Mouse (Mus musculus) limb, embryonic 12.5 days (tissue): ENCODE measurements around the gene Pou3f3. TPM values are rescaled to one million over a fixed set of nuclear protein-coding genes. Genes with fewer than 3 reads are reported as not detected.

Experiments
- ATAC-seq: fragments of 200-750 bp; cut with Nextera tagmentation; 2 replicates; pipeline ENCODE4 v1.8.0; 2017; ENCODE audit warnings: low read depth, moderate TSS enrichment; ENCODE audit not compliant: insufficient number of reproducible peaks, insufficient read depth, low FRiP score, low TSS enrichment
- H3K27ac ChIP-seq: fragments of 300-500 bp; sonication (generic); 2 replicates; pipeline ENCODE4 v1.5.1; 2016; ENCODE audit warnings: mild to moderate bottlenecking, moderate library complexity
- H3K27me3 ChIP-seq: fragments of 300-500 bp; sonication (generic); 2 replicates; pipeline ENCODE4 v1.6.1; 2016; ENCODE audit warnings: mild to moderate bottlenecking, moderate library complexity
- H3K36me3 ChIP-seq: fragments of 300-500 bp; sonication (generic); 2 replicates; pipeline ENCODE4 v1.6.1; 2016; ENCODE audit warnings: mild to moderate bottlenecking, moderate library complexity
- H3K4me1 ChIP-seq: fragments of 300-500 bp; sonication (generic); replicated peaks from 2 replicates; pipeline ENCODE4 v1.6.1; 2016
- H3K4me2 ChIP-seq: fragments of 300-500 bp; sonication (generic); 2 replicates; pipeline ENCODE4 v1.6.1; 2016; ENCODE audit warnings: mild to moderate bottlenecking, moderate library complexity
- H3K4me3 ChIP-seq: fragments of 300-500 bp; sonication (generic); replicated peaks from 2 replicates; pipeline ENCODE4 v1.5.1; 2016; ENCODE audit warnings: mild to moderate bottlenecking
- H3K9ac ChIP-seq: fragments of 300-500 bp; sonication (generic); replicated peaks from 2 replicates; pipeline ENCODE4 v1.6.1; 2016; ENCODE audit warnings: mild to moderate bottlenecking, moderate library complexity
- H3K9me3 ChIP-seq: fragments of 300-500 bp; sonication (generic); 2 replicates; pipeline ENCODE4 v1.6.1; 2016; ENCODE audit warnings: mild to moderate bottlenecking, moderate library complexity
- WGBS: fragments of 180-500 bp; shearing (Covaris S2); methylation state at CpG from one replicate; pipeline ENCODE4 v1.1.7; 2016; 5-methylcytosine and 5-hydroxymethylcytosine counted together
- polyA plus RNA-seq: library from polyadenylated mRNA; unstranded; fragments of >200 nt; fragmentation: Nextera tagmentation; extraction: Ambion mirVana; gene quantifications from 2 replicates; pipeline ENCODE4 v1.2.1, GENCODE M21; 2016

The Pou3f3 gene
- polyA plus RNA-seq: 0.50 and 0.93 TPM in 2 replicates

DNA sequence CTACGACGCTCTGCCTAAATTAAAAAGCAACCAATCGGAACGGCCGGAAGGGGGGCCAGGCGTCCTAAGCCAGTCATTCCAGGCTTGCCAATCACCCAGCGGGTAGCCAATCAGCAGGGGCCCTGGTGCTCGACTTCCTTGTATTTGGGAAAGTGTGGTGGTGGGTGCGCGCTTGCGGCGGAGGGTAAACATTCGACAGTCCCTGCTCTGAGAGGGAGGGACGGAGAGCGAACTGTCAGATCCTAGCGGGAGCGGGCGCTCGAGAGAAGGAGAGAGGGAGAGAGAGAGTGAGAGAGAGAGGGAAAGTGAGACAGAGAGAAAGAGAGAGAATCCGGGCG lies at the start of gene Pou3f3:
Gene Pou3f3 (plus strand): TSS at position 191 of the 338 bp plus-strand sequence.
- H3K4me1 ChIP-seq: peaks cover 39% of the 10 kb centered on the region
- no peak within 1 kb of the TSS for H3K27ac ChIP-seq
- no peaks in the 10 kb centered on the region for H3K36me3 ChIP-seq
- H3K4me3 ChIP-seq: peak within 1 kb of the TSS; percentile 52
- 0% methylated on average over 21 of the region's 21 CpGs for WGBS
- H3K9me3 ChIP-seq: no peaks in the 10 kb centered on the region
- ATAC-seq: peak; percentile 74
- H3K4me2 ChIP-seq: peak within 1 kb of the TSS; percentile 79
- peak within 1 kb of the TSS; percentile 60 for H3K9ac ChIP-seq
- peaks cover 85% of the 10 kb centered on the region for H3K27me3 ChIP-seq

DNA sequence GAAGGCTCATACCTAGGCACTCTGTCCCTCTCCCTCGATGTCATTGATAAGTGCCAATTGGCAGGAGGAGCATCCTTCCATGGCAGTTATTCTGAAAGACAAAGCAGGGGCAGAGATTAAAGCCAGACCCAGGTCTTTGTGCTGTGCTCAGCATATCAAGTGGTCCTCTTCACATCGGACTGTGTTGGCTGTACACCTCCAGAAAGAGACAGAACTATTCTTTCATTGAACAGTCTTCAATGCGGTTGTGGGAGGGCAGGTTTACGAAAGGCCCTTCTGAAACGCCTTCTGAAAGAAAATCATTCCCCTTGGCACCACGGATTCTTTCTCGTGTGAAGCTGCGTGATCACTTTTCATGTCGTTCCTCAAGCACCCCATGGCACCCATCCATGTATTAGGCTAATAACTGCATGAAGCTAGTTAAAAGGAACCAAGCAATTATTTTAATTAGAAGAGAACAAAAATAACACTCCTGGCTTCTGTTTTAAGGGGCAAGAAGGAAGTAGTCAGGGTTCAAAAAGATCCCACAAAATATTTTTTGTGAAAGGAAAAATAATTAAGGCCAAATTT lies 47.1 kb upstream of the Pou3f3 start:
- Histone ChIP-seq H3K36me3 (no peaks in the 10 kb centered on the region), H3K9me3 (no peaks in the 10 kb centered on the region), H3K4me1 (peaks cover 8% of the 10 kb centered on the region), H3K4me2 (no peak overlapping the region), H3K27ac (0 out of 2 replicates have a peak overlapping the region, but pooled peaks have one; percentile 29), H3K4me3 (no peak overlapping the region), H3K9ac (no peak overlapping the region), H3K27me3 (no peaks in the 10 kb centered on the region; the same call in 1 of the 2 replicates)
- no peak for ATAC-seq
- WGBS: 54% methylated on average over 9 of the region's 9 CpGs

DNA sequence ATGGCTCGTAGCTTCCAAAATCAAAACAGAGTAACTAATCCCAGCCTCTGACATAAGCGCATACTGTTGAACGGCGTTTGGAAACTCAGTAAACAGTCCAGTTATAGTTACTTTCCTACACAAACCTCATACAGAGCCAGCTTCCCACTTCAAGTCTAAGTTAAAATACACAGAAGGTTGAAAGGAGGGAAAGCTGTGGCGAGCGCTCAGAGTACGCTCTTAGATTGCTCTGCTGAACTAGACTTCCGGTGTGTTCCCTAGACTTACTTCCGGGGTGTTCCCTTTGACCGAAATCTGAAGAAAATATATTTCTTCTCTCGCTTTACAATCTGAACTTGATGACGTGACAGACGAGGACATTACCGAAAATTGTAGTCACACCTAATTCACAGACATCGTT lies 44.1 kb upstream of the Pou3f3 start:
- peaks cover 8% of the 10 kb centered on the region for H3K4me1 ChIP-seq
- H3K9me3 ChIP-seq: no peaks in the 10 kb centered on the region
- ATAC-seq: no peak
- 0 out of 2 replicates have a peak overlapping the region, but pooled peaks have one; percentile 9 for H3K4me2 ChIP-seq
- H3K36me3 ChIP-seq: no peaks in the 10 kb centered on the region
- H3K27ac ChIP-seq: no peak overlapping the region
- H3K4me3 ChIP-seq: no peak overlapping the region
- no peak overlapping the region for H3K9ac ChIP-seq
- no peaks in the 10 kb centered on the region for H3K27me3 ChIP-seq
- WGBS: 71% methylated on average over 15 of the region's 15 CpGs

DNA sequence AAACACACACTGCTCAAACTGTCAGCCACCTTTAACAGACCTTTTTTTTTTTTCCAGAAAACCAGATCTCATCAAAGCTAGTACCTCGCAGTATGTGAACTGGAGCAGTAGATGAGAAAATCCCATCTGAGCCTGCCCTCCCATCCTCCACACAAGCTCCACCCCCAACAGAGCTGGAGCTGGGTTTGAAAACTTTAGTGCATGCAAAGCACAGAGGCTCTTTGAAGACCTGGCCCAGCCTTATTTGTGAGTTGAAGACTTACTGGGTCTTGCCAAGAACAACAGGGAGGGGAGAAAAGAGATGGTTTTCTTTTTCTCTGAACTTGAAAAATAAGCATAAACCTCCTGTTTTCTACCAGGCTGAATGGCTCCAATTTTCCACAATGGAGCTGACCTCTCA lies 28.0 kb upstream of the Pou3f3 start:
- Histone ChIP-seq H3K36me3 (no peaks in the 10 kb centered on the region), H3K27ac (no peak overlapping the region), H3K4me3 (no peak overlapping the region), H3K4me1 (no peaks in the 10 kb centered on the region), H3K9me3 (no peaks in the 10 kb centered on the region), H3K27me3 (no peaks in the 10 kb centered on the region), H3K4me2 (no peak overlapping the region), H3K9ac (no peak overlapping the region)
- ATAC-seq: no peak
- WGBS: 52% methylated on average over 1 of the region's 1 CpGs

DNA sequence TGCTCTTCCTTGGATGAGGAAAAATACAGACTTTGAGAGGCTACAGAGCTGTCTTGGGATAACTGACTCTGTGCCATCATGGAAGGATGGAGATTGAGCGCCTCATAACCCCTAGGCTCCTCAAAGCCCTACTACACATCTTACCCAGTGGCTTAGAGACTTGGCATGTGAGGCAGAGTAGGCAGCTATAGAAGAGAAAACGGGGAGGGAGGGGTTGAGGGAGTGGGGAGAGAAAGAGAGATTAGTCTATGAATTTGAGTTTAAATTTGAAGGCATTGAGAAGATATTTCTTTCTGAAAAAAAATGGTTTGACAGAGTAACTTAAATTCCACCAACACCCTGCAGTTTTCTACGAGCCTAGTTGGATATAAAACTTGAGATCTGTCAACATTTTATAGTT lies 14.9 kb upstream of the Pou3f3 start:
- H3K27me3 ChIP-seq: peaks cover 31% of the 10 kb centered on the region

DNA sequence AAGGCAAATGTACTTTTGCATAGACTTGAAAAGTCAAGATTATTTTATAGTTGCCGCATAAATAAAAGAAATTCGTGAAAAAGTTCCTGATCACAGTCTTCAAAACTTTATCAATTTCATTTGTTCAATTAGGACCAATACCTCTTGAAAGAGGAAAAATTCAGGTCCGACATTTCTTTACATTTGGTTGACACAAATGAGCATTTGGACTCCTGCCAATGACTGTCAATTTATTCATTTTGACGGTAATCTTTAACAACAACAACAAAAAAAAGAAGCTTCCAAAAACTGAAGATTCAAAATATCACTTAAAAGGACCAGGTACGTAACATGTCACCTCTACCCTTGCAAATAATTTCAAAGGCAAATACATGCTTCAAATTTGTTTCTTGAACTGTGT lies 13.8 kb upstream of the Pou3f3 start:
- 78% methylated on average over 5 of the region's 5 CpGs for WGBS

More for the DNA sequence above, 14.9 kb upstream of the Pou3f3 start:
- no peak overlapping the region for H3K9ac ChIP-seq
- H3K4me1 ChIP-seq: peaks cover 21% of the 10 kb centered on the region
- no peak overlapping the region for H3K4me2 ChIP-seq
- WGBS: 68% methylated on average over 3 of the region's 3 CpGs
- H3K27ac ChIP-seq: no peak overlapping the region
- no peak for ATAC-seq
- no peaks in the 10 kb centered on the region for H3K9me3 ChIP-seq
- no peaks in the 10 kb centered on the region for H3K36me3 ChIP-seq
- H3K4me3 ChIP-seq: no peak overlapping the region

DNA sequence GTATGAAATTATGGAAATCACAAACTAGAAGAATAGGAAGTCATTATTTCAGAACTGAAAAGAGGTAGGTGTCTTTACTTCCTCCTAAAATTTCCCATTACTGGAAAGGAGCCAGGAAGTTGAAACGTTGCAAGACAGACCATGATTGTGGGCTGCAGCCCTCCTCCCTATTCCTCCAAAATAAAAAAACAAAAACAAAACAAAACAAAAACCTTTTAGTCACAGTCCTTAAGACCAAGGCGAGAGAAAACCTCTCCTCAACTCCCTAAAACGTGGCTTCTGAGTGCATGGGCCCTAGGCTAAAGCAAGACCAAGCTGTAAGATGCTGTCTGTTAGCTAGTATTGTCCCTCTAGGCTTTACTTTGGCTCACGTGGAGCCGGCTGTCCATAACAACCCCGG lies 11.7 kb upstream of the Pou3f3 start:
- peaks cover 59% of the 10 kb centered on the region for H3K27me3 ChIP-seq
- no peak overlapping the region for H3K27ac ChIP-seq
- peak overlapping the region; percentile 56; the same call in 1 of the 2 replicates for H3K9ac ChIP-seq

More for the DNA sequence above, 13.8 kb upstream of the Pou3f3 start:
- H3K4me1 ChIP-seq: peaks cover 25% of the 10 kb centered on the region
- ATAC-seq: no peak
- H3K27me3 ChIP-seq: peaks cover 40% of the 10 kb centered on the region
- no peaks in the 10 kb centered on the region for H3K36me3 ChIP-seq
- H3K4me3 ChIP-seq: no peak overlapping the region
- H3K4me2 ChIP-seq: no peak overlapping the region
- H3K9ac ChIP-seq: no peak overlapping the region
- H3K9me3 ChIP-seq: no peaks in the 10 kb centered on the region
- no peak overlapping the region for H3K27ac ChIP-seq

DNA sequence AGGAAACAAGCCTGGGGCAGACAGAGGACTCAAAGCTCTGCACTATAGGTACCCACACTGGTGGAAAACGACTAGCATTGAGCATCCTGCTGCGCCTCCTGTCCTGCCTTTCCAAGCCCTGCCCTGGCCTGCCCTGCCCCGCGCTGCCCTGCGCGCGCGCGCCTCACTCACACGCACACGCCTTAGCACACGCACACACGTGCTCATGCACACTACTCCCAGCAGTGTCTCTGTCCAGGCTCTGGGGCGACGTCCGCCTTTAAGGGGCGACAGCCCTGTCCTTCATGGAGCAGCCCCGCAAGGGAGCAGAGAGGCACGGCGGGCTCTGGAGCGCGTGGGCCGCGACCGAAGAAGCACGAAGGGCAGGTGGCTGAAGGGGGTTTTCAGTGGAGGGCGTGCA lies 11.2 kb upstream of the Pou3f3 start:
- Histone ChIP-seq H3K27ac (no peak overlapping the region), H3K36me3 (no peaks in the 10 kb centered on the region), H3K9ac (peak overlapping the region; percentile 56), H3K9me3 (no peaks in the 10 kb centered on the region), H3K4me2 (peak overlapping the region; percentile 94), H3K27me3 (peaks cover 64% of the 10 kb centered on the region), H3K4me3 (peak overlapping the region; percentile 48), H3K4me1 (peaks cover 21% of the 10 kb centered on the region)
- ATAC-seq: peak; percentile 26; the same call in 1 of the 2 replicates
- 1% methylated on average over 27 of the region's 27 CpGs for WGBS

More for the DNA sequence above, 11.7 kb upstream of the Pou3f3 start:
- Histone ChIP-seq H3K4me2 (peak overlapping the region; percentile 94), H3K36me3 (no peaks in the 10 kb centered on the region), H3K9me3 (no peaks in the 10 kb centered on the region), H3K4me3 (peak overlapping the region; percentile 48; the same call in 1 of the 2 replicates), H3K4me1 (peaks cover 21% of the 10 kb centered on the region)
- no peak for ATAC-seq
- WGBS: 3% methylated on average over 6 of the region's 6 CpGs

DNA sequence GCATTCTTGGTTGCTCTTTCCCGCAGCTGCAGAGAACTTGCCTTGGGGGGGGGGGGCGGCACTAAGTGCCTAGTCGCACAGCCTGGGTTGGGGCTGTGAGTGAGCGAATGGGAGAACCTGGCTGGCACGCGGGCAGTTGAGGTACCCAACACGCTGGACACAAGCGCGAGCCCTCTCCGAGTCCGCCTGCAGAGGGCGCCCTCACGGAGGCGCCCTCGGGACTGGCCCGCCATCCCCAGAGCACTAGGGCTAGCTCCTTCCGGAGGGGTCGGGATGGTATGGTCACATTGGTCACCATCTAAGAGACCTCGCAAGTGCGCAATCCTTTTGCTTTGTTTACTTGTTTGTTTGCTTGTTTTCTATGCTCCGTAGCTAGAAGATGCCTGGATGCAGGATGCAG lies 10.8 kb upstream of the Pou3f3 start:
- Histone ChIP-seq H3K36me3 (no peaks in the 10 kb centered on the region), H3K9me3 (no peaks in the 10 kb centered on the region), H3K9ac (peak overlapping the region; percentile 56), H3K4me1 (peaks cover 21% of the 10 kb centered on the region), H3K4me3 (peak overlapping the region; percentile 48), H3K27ac (no peak overlapping the region), H3K4me2 (peak overlapping the region; percentile 94), H3K27me3 (peaks cover 69% of the 10 kb centered on the region)
- ATAC-seq: 0 out of 2 replicates have a peak, but pooled peaks have one; percentile 2
- under 1% methylated on average over 18 of the region's 21 CpGs for WGBS

DNA sequence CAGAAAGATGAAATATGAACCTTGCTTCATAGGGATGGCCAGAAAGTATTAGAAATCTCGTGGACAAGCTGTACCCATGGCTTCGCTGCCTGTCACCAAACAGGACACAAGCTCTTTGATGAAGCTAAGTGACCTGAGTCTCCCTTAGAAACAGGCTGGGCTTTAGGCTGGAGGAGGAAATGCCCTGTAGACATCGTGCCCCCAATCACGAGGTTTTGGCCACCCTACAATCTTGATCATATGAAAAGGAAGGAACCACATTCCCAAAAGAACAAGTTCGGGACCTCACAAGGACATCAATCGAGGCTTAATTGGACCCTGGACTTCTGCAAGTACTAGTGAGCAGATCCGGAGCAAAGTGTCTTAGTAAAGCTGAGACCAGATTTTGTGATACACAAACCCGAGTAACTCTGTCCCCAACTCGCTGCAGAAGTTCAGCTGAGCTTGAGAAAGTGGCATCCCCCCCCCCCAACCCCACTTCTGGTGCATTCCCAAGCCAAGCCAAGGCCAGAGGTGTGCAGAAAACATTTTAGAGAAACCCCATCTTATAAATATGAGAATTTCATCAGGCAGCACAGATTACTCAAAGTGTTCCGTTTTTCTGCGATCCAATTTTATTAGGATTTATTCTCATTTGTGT lies 10.1 kb upstream of the Pou3f3 start:
- no peak for ATAC-seq
- no peak overlapping the region for H3K27ac ChIP-seq

DNA sequence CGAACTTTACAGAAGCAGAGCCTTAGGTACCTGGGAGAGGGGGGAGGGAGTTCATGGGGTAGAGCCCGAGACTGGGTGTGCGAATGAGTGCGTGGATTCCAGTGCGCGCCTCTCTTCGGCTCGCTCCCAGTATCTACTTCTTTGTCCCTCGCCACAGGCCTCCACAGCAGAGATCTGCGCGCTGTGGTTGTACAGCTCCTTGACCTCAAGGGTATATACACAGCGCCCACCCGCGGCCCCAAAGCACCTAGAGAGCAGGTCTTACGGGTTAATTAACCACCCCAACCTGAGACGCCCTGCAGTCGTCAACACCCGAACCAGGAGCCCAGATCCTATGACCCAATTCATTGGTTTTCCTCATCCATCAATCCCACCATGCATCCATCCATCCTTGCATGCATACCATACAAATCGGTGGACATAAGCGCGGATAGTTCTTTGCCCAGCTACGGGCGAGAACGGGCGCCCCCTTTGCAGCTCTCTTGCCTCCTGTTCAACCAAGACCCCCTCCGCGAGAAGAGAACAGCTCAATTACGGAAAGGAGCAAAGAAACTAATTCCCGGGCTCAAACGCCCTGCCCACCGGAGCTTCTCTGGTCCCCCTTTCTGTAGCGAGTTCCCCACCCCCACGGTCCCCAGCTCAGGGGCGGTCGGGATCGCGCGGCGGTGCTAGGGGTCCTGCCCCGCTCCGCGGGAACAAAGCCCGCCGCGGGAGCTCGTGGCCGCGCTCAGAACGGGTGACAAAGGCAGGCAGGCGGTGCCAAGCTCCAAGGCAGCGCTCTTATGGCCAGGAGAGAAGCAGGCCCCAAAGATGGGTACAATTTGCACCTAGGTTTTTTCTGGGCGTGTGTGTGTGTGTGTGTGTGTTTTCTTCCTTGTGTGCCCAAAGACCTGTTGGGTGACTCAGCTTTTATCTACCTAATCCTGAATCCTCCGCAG lies 9.1 kb upstream of the Pou3f3 start:
- Histone ChIP-seq H3K4me2 (peak overlapping the region; percentile 94), H3K36me3 (no peaks in the 10 kb centered on the region), H3K27ac (no peak overlapping the region), H3K9me3 (no peaks in the 10 kb centered on the region), H3K9ac (peak overlapping the region; percentile 57), H3K4me1 (peaks cover 21% of the 10 kb centered on the region), H3K27me3 (peaks cover 79% of the 10 kb centered on the region), H3K4me3 (peak overlapping the region; percentile 47)
- peak; percentile 44 for ATAC-seq
- under 1% methylated on average over 53 of the region's 53 CpGs for WGBS

More for the DNA sequence above, 10.1 kb upstream of the Pou3f3 start:
- Histone ChIP-seq H3K4me3 (peak overlapping the region; percentile 48), H3K4me2 (peak overlapping the region; percentile 94), H3K9ac (no peak overlapping the region), H3K4me1 (peaks cover 21% of the 10 kb centered on the region), H3K27me3 (peaks cover 75% of the 10 kb centered on the region), H3K36me3 (no peaks in the 10 kb centered on the region), H3K9me3 (no peaks in the 10 kb centered on the region)
- WGBS: 2% methylated on average over 11 of the region's 11 CpGs
